Mouse (Mus musculus) lung, embryonic 14.5 days (tissue): ENCODE results near the gene Tefm. TPM values are rescaled to one million over a fixed set of nuclear protein-coding genes. Genes with fewer than 3 reads are reported as not detected.

ENCODE experiments used
- ATAC-seq: fragments of 200-750 bp; cut with Nextera tagmentation; 2 replicates; pipeline ENCODE4 v1.8.0; 2017; ENCODE audit warnings: mild to moderate bottlenecking, moderate TSS enrichment, moderate library complexity; ENCODE audit not compliant: insufficient read depth
- DNase-seq: peaks from one replicate; pipeline ENCODE4 v3.0.0-alpha.2; 2015
- H3K27ac ChIP-seq: fragments of 300-500 bp; sonication (generic); 2 replicates; pipeline ENCODE4 v1.5.1; 2014; ENCODE audit warnings: low read depth, mild to moderate bottlenecking, moderate library complexity
- H3K27me3 ChIP-seq: fragments of 300-500 bp; sonication (generic); 2 replicates; pipeline ENCODE4 v1.6.1; 2014; ENCODE audit warnings: low read length, control low read depth; ENCODE audit not compliant: insufficient read depth
- H3K36me3 ChIP-seq: fragments of 300-500 bp; sonication (generic); 2 replicates; pipeline ENCODE4 v1.6.1; 2014; ENCODE audit warnings: control low read depth; ENCODE audit not compliant: insufficient read depth
- H3K4me1 ChIP-seq: fragments of 300-500 bp; sonication (generic); 2 replicates; pipeline ENCODE4 v1.6.1; 2014; ENCODE audit warnings: antibody characterized with exemption, control low read depth; ENCODE audit not compliant: insufficient read depth
- H3K4me2 ChIP-seq: fragments of 300-500 bp; sonication (generic); 2 replicates; pipeline ENCODE4 v1.6.1; 2014; ENCODE audit warnings: mild to moderate bottlenecking
- H3K4me3 ChIP-seq: fragments of 300-500 bp; sonication (generic); 2 replicates; pipeline ENCODE4 v1.5.1; 2014; ENCODE audit warnings: low read depth, low read length
- H3K9ac ChIP-seq: fragments of 300-500 bp; sonication (generic); 2 replicates; pipeline ENCODE4 v1.6.1; 2014
- H3K9me3 ChIP-seq: fragments of 300-500 bp; sonication (generic); 2 replicates; pipeline ENCODE4 v1.6.1; 2016; ENCODE audit warnings: low read depth, low read length, control low read depth
- CTCF ChIP-seq: IDR thresholded peaks from 2 replicates; pipeline ENCODE4 v1.5.1; 2016; ENCODE audit warnings: antibody characterized with exemption, low read depth
- WGBS: fragments of 180-500 bp; shearing (Covaris S2); extraction: QIAGEN DNeasy Blood & Tissue Kit; methylation state at CpG from one replicate; pipeline ENCODE4 v1.1.7; 2014; 5-methylcytosine and 5-hydroxymethylcytosine counted together
- polyA plus RNA-seq: library from polyadenylated mRNA; unstranded; fragments of >200 nt; fragmentation: Nextera tagmentation; extraction: Ambion mirVana; gene quantifications from 2 replicates; pipeline ENCODE4 v1.2.1, GENCODE M21; 2014

Tefm gene
- polyA plus RNA-seq, 1 experiment from 2014 or later, result 27.7 TPM

DNA sequence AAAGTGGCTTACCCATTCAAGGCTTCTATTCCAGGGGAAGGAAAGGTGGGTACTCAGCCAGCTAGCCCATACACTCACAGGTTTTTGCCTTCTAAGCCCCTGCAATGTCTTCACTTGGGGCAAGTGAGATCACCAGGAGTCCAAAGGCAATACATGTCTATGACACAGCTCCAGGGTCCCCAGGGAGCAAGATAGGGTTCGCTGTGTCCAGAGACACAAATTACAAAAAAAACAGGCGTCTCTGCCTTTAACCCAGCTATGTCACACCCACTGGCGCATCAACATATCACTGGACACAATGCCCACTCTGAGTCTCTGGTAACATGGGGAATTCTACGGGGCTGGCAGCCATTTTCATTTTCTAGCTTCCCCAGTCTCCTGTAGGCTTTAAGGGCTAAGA is 14.0 kb upstream of the Tefm start:
- ATAC-seq, result no peak
- TF ChIP-seq CTCF, result no peak
- Histone ChIP-seq H3K27me3 (peaks cover 32% of the 10 kb centered on the region), H3K4me1 (no peaks in the 10 kb centered on the region), H3K9ac (no peak overlapping the region), H3K27ac (no peak overlapping the region), H3K4me2 (no peak overlapping the region), H3K9me3 (no peaks in the 10 kb centered on the region), H3K36me3 (no peaks in the 10 kb centered on the region), H3K4me3 (no peak overlapping the region)
- no peak for DNase-seq
- WGBS, result 84% methylated on average over 4 of the region's 4 CpGs

DNA sequence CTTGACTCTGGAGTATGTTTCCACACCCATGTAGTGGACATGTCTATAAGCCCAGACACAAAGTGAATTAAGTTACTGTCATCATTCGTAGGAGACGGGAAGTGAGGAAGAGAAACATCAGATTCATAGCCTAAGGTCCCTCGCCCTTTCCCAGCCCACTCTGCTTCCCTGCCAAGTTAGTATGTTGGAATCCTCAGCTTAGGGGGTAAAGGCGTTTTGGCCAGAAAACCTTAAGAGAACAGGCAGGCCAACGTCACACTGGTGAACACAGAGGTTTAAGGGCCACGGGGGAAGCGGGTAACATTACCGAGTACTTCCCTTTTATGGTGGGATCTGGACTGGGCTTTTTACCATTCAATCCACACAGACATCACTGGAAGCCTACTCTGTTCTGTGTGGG is 13.6 kb upstream of the Tefm start:
- H3K9ac ChIP-seq, result no peak overlapping the region
- no peaks in the 10 kb centered on the region for H3K9me3 ChIP-seq
- no peaks in the 10 kb centered on the region for H3K4me1 ChIP-seq
- no peak for TF ChIP-seq CTCF
- H3K27ac ChIP-seq, result no peak overlapping the region
- 82% methylated on average over 8 of the region's 8 CpGs for WGBS
- ATAC-seq (no peak), DNase-seq (no peak)
- H3K4me3 ChIP-seq, result no peak overlapping the region
- peaks cover 32% of the 10 kb centered on the region for H3K27me3 ChIP-seq
- H3K4me2 ChIP-seq, result no peak overlapping the region
- no peaks in the 10 kb centered on the region for H3K36me3 ChIP-seq

DNA sequence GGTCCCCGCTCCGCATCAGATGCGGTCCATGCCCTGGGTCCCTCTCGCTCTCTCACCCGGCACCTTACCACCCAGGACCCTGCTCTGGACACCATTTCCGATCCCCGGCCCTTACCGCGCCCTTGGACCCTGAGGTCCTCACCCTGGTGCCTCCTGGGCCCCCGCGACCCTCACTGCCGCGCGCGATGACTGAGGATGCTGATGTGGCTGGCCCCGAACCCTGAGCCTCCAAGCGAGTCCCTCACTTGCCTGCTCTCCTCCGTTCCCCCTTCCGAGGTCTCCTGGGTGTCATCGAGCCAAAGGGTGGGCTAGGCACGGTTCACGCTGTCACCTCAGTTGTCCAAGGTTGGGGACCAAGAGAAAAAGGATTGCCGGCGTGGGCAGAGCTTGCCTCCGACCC is 12.5 kb upstream of the Tefm start:
- Histone ChIP-seq H3K4me2 (peak overlapping the region; percentile 72), H3K36me3 (no peaks in the 10 kb centered on the region), H3K4me3 (peak overlapping the region; percentile 51), H3K27me3 (peaks cover 32% of the 10 kb centered on the region), H3K4me1 (no peaks in the 10 kb centered on the region), H3K9me3 (no peaks in the 10 kb centered on the region), H3K27ac (no peak overlapping the region), H3K9ac (peak overlapping the region; percentile 43; the same call in 1 of the 2 replicates)
- TF ChIP-seq CTCF, result no peak
- DNase-seq (no peak), ATAC-seq (no peak)
- WGBS, result 23% methylated on average over 25 of the region's 25 CpGs

DNA sequence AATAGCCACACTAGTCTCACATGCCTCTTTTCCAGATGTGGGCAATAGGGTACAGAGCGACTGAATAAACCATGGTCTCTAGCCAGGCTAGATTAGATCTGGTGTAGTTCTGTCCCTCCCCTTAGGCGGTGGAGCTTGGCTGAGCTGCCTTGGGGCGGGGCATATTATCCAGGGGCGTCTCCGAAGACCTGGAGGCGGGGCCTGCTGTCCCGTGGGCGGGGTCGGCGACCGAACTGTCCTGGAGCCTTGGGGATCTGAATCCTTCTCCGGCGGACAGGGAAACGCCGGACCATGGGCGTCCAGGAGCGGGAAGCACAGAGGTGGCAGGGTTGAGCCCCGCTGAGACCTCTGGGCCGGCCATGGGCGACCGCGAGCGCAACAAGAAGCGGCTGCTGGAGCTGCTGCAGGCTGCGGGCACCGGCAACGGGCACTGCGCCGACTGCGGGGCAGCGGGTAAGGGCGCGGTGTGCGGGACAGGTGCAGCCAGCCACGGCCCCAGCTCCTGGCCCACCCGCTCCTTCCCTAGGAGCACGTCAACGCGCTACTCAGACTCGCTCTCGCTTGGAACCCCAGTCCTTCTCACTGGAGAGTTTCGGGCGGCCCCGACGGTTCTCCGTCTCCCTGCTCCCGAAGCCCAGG is 12.0 kb upstream of the Tefm start, which contains the start of gene Adap2:
Adap2 (plus strand) TSS at position 249 of the 639 bp plus-strand sequence.
- H3K9me3 ChIP-seq, result no peaks in the 10 kb centered on the region
- H3K36me3 ChIP-seq, result no peaks in the 10 kb centered on the region
- H3K9ac ChIP-seq, result peak within 1 kb of the TSS; percentile 43; the same call in 1 of the 2 replicates
- H3K4me3 ChIP-seq, result peak within 1 kb of the TSS; percentile 51
- peak; percentile 95 for ATAC-seq
- H3K4me2 ChIP-seq, result peak within 1 kb of the TSS; percentile 72
- peak; percentile 91 for DNase-seq
- H3K4me1 ChIP-seq, result no peaks in the 10 kb centered on the region
- WGBS, result 3% methylated on average over 47 of the region's 47 CpGs
- no peak within 1 kb of the TSS for H3K27ac ChIP-seq
- no peak for TF ChIP-seq CTCF
- H3K27me3 ChIP-seq, result peaks cover 32% of the 10 kb centered on the region

DNA sequence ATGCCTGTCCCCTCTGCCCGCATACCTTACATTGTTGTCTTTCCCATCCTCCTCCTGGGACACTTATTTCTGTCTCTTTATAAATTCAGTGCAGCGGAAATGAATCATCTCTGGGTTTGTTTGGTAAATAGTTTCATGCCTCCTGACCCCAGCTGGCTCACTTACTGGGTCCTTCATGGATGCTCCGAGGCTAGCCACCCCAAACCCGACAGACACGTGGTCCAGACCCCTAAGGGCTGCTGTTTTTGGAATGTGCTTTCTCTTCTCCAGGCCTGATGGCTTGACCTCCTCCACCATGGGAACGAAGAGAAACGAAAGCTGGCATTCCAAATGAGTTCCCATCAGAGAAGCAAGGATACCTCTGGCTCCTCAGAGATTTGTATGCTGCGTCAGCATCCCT is 10.4 kb upstream of the Tefm start:
- Histone ChIP-seq H3K27ac (no peak overlapping the region), H3K36me3 (no peaks in the 10 kb centered on the region), H3K9me3 (no peaks in the 10 kb centered on the region), H3K9ac (no peak overlapping the region), H3K4me1 (no peaks in the 10 kb centered on the region), H3K27me3 (peaks cover 32% of the 10 kb centered on the region), H3K4me2 (no peak overlapping the region), H3K4me3 (no peak overlapping the region)
- WGBS, result 66% methylated on average over 8 of the region's 8 CpGs
- TF ChIP-seq CTCF, result no peak
- no peak for DNase-seq
- ATAC-seq, result no peak

DNA sequence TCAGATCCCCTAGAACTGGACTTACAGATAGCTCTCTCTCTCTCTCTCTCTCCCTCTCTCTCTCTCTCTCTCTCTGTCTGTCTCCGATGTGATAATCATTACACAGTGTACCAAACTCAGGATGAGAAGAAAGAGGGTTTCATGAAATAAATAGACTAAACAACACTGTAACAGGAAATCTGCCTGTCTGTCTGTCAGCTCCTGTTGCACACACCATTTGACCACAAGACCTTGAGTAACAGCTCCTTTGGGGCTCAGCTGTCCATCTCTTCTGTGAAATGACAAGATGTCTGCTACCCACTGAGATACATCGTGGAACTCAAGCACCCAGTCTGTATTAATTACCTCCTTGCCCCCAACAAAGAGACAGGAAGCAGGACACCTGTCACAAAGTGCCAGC is 9.6 kb upstream of the Tefm start:
- Histone ChIP-seq H3K27me3 (peaks cover 32% of the 10 kb centered on the region), H3K9ac (no peak overlapping the region), H3K4me3 (no peak overlapping the region), H3K4me1 (no peaks in the 10 kb centered on the region), H3K27ac (no peak overlapping the region), H3K4me2 (no peak overlapping the region), H3K36me3 (no peaks in the 10 kb centered on the region), H3K9me3 (no peaks in the 10 kb centered on the region)
- WGBS, result 49% methylated on average over 2 of the region's 2 CpGs
- DNase-seq (no peak), ATAC-seq (no peak)
- no peak for TF ChIP-seq CTCF

DNA sequence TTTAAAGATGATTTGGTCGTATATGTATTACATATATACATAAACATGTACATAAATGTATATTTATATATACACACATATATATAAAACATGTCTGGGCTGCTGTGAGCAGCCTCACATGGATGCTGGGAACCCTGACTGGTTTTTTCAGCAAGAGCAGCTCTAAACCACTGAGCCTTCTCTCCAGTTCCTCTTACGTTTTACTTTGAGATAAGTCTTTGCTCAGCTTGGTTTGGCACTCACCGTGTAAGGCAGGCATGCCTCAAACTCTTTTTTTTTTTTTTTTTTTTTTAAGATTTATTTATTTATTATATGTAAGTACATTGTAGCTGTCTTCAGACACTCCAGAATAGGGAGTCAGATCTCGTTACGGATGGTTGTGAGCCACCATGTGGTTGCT is 8.6 kb upstream of the Tefm start:
- no peaks in the 10 kb centered on the region for H3K4me1 ChIP-seq
- no peak overlapping the region for H3K9ac ChIP-seq
- no peaks in the 10 kb centered on the region for H3K9me3 ChIP-seq
- H3K27me3 ChIP-seq, result peaks cover 27% of the 10 kb centered on the region
- ATAC-seq, result no peak
- WGBS, result 64% methylated on average over 5 of the region's 5 CpGs
- no peaks in the 10 kb centered on the region for H3K36me3 ChIP-seq
- H3K27ac ChIP-seq, result no peak overlapping the region
- H3K4me2 ChIP-seq, result no peak overlapping the region
- TF ChIP-seq CTCF, result no peak
- DNase-seq, result no peak
- no peak overlapping the region for H3K4me3 ChIP-seq
